Mouse (Mus musculus) liver, embryonic 14.5 days (tissue): Measurements from ENCODE around the gene Aqp9.

Experiments
- CTCF ChIP-seq: IDR thresholded peaks from 2 replicates; pipeline ENCODE4 v1.5.1; 2016; ENCODE audit warnings: antibody characterized with exemption, low read depth, control low read depth
- EP300 ChIP-seq: IDR thresholded peaks from 2 replicates; pipeline ENCODE4 v1.6.1; 2016; ENCODE audit warnings: antibody characterized with exemption, low read depth

DNA sequence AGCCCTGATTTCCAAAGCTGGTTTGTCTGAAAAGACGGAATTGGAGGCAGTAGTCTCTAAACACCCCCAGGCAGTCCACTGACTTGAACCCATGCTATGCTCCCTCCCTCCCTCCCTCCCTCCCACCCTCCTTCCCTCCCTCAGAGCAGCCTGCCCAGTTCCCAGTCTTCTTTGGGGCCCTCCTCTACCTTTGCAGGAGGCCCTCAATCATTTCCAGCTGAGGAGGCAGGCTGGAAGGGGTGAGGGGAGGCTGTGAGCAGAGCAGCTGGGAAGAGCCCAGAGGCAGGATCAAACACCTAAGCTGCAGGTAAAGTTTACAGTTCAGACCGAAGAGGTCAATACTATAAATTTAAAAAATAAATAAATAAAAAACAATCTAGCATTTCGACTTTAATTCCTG lies 4.1 kb downstream of the Aqp9 start:
- TF ChIP-seq EP300 (no peak), CTCF (no peak)
